Mouse (Mus musculus) thymus, postnatal 4 days (tissue): ENCODE results near the gene 9330161L09Rik.
"Not testable (repeated sequence)": the region's sequence is repeated elsewhere in the genome, so short reads cannot be mapped to it uniquely, and the experiment has no call there.

Experiments used
- DNase-seq: peaks from one replicate; pipeline ENCODE4 v3.0.0; 2021

9330161L09Rik gene

GRCm38 (mm10) chr12:103407720-103408119 lies at the start of gene 9330161L09Rik:
Gene 9330161L09Rik (minus strand): TSS chr12:103407820.
- no peak for DNase-seq

- DNase-seq = no peak
Measured at GRCm38 (mm10) chr12:103457140-103457539, 49.5 kb upstream of the 9330161L09Rik start, which contains the start of gene Ifi27l2b. Gene Ifi27l2b (minus strand): TSS chr12:103457223.

DNA sequence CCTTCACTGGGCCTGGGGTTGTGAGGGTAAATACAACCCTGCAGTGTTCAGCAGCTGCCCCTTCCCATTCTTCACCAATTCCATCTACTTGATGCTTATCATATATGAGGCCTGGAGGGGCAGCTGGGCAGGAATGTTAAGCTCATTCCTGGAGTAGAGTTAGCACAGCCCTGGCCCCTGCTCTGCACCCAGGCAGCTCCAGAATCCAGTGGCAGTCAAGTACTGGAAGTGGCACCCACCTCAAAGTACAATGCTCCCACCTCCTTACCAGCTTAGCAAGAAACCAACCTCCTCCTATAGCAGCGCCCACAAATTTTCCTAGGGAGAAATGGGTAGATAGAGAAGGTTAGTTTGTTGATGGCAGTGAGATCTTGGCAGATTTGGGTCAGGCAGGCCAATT lies 49.1 kb upstream of the 9330161L09Rik start:
- DNase-seq = not testable (repeated sequence)

GRCm38 (mm10) chr12:103453361-103453760 lies 45.7 kb upstream of the 9330161L09Rik start:
- DNase-seq = no peak

GRCm38 (mm10) chr12:103445060-103445459 lies 37.4 kb upstream of the 9330161L09Rik start:
- DNase-seq = no peak

GRCm38 (mm10) chr12:103444261-103444660 lies 36.6 kb upstream of the 9330161L09Rik start:
- DNase-seq = not testable (repeated sequence)

DNA sequence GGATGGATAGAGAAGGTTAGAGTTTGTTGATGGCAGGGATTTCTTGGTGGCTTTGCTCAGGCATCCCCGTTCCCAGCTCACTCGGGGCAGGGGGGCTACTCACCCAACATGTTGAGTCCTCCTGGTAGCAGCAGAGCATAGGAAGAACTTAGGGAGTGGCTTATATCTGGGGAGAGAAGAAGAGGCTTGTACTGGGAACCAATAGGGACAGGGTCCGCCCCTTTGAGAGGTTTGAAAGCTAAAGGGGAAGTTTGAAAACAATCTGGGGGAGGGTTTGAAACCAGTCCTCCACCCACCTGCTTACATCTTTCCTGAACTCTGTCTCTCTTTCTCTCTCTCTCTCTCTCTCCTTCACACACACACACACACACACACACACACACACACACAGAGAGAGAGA lies 35.9 kb upstream of the 9330161L09Rik start, which contains the start of gene Ifi27l2a:
Gene Ifi27l2a (minus strand): TSS at position 157 of the 400 bp plus-strand sequence.
- peak; percentile 19 for DNase-seq

DNA sequence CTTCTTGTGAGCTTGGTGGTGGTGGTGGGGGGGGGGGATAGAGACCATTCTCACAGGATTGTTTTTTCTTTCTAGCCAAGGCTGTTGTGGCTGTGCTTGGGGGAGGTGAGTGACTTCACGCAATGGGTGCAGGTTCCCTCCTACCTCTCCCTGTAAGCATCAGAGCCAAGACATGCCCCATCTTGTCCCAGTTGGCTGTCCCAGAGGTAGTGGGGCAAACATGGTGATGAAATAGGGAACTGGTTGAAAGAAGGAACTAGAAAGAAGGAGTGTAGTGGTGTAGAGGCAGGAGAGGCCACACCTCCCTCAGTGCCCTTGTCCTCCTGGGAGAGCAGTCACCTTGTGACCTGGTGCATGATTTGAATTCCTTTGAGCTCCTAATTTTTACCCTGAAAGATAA lies 30.0 kb upstream of the 9330161L09Rik start:
- DNase-seq = no peak

DNA sequence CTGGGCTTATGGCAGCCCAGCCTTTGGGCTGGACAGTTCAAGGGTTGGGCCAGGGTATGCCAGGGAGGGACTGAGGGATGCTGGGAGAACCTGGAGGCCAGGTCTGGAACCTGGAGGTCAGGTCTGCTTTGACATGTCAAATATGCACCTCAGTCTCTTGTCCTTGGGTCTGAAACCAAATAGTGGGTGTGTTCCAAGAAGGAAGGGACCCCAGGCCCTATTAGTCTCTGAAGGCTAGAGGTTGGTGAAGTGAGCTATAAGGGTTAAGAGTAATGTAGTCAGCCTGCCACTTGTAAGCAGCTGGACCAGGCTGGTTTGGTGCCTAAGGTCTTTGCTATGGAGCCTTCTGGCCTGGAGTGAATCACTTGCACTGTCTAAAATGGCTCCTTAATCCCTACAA lies 27.2 kb upstream of the 9330161L09Rik start:
- DNase-seq = no peak

GRCm38 (mm10) chr12:103433986-103434731 lies 26.5 kb upstream of the 9330161L09Rik start, which contains the start of gene Ifi27:
Gene Ifi27 (plus strand): TSS chr12:103434211.
- peak; percentile 49 for DNase-seq

DNA sequence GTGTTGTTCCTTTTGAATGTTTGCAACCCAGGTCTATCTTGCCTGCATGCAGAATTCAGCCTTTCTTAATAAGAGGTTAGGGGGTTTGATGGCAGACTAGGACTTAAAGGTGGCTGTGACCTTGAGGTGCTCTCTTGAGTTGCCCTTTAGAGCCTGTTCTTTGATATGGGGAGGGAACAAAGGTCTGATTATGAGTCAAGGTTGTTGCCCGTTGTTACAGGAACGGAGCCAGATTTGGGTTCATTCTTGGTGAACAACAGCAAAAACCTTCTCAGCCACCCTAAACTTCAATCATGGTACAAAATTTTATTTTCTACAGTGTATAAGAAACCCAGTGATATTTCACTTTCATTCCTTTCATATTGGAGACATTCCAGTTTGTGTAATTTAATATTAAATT lies 25.8 kb upstream of the 9330161L09Rik start:
- no peak for DNase-seq

DNA sequence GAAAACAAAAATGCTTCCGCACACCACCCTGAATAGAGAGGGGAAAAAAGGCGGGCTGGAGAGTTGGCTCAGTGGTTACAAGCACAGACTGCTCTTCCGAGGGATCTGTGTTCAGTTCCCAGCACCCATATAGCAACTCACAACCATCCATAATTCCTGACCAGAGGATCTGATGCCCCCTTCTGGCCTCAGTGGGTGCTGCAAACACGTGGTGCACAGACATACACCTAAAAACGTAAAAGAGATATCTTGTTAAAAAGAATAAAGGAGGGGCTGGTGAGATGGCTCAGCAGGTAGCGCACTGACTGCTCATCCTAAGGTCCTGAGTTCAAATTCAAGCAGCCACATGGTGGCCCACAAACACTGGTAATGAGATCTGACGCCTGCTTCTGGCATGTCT lies 19.1 kb upstream of the 9330161L09Rik start:
- peak; percentile 41 for DNase-seq

- DNase-seq = peak; percentile 97
Measured at GRCm38 (mm10) chr12:103425729-103426470, 18.3 kb upstream of the 9330161L09Rik start, which contains the start of gene Ddx24. Gene Ddx24 (minus strand): TSS chr12:103425830.

GRCm38 (mm10) chr12:103425016-103425728 lies 17.6 kb upstream of the 9330161L09Rik start:
- no peak for DNase-seq

DNA sequence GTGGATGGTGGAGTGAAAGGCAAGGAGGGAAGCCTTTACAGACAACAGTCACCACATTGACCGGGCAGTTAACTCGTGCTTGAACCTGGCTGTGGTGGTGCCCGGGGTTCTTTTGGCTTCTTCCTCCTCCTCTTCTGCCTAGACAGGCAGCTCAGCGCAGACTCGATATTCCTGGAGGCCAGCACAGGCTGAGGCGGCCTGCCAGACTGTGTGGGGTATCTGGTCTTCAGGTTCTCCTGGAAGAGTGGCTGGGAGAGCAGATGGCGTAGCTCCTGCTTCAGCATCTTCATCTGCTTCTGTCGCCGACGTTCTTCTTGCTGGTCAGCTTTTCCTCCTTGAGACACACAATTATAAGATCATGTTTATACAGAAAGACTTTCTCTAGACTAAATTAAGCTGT lies 524 bp upstream of the 9330161L09Rik start:
- DNase-seq = no peak

DNA sequence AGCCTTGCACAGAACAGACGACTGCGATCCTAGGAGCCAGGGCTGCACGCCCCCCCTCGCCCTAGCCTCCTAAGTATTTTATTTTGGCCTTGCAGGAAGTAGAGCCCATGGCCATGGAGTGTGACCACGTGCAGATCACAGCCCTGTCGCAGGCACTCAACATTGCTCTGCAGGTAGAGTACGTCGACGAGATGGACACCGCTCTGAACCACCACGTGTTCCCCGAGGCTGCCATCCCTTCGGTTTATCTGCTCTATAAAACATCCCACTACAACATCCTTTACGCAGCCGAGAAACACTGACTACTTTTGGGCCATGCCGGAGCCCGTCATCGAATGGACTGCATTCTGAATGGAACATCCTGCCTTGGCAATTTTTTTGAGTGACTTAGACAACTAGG lies 3.5 kb downstream of the 9330161L09Rik start:
- DNase-seq = no peak

DNA sequence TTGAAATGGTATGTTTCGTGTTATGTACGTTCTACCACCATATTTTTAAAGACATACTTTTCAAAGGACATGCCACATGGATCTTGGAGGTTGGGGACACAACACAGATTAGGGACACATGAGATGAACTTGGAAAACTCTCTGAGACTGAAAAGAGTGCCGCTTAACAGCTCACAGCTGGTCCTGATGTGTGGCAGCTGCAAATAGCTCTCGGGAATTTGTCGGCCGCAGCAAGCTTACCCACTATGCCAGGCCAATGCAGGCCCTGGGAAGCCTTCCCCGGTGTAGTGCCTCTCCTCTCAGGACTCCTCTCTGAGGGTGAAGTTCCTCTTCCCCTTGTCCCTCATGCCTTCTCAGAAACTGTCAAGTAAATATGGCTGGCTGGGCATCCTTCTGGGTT lies 10.9 kb downstream of the 9330161L09Rik start:
- DNase-seq = no peak

- DNase-seq = no peak
Measured at GRCm38 (mm10) chr12:103395486-103396275, 11.9 kb downstream of the 9330161L09Rik start.

DNA sequence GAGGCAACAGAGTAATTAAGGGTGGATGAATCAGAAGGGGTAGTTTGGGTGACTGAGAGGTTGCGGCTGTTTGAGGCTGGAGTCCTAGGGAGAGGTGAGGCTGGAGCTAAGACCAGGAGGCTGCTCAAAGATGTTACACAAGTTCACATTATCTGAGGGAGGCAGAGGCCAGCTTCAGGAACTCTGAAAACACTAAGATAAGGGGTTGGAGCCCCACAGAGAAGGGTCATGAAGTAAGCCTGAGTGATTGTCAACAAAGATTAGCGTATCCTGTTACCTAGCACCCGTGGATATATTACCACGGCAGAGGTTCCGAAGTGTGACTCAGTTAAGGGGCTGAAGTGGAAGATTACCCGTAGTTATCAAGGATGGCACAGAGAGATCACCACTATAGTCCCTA lies 14.1 kb downstream of the 9330161L09Rik start:
- DNase-seq = no peak

- no peak for DNase-seq
Measured at GRCm38 (mm10) chr12:103391098-103391497, 16.5 kb downstream of the 9330161L09Rik start.

DNA sequence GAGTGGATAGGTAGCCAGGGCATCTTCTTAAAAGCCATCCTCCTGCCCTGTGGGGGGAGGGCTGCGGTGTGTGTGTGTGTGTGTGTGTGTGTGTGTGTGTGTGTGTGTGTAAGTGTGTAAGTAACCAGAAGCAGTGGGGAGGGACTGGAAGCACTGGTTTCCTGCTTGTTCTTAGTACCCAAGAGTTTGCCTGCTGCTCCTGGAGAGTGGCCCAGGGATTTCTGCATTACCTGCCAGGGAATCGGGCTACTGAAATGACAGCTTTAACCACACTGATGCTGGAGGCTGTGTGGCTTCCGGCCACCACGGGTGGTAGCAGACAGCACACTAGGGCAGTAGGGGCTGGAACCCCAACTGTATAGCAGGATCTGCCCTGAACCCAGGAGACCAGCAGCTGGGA lies 17.6 kb downstream of the 9330161L09Rik start:
- no peak for DNase-seq

DNA sequence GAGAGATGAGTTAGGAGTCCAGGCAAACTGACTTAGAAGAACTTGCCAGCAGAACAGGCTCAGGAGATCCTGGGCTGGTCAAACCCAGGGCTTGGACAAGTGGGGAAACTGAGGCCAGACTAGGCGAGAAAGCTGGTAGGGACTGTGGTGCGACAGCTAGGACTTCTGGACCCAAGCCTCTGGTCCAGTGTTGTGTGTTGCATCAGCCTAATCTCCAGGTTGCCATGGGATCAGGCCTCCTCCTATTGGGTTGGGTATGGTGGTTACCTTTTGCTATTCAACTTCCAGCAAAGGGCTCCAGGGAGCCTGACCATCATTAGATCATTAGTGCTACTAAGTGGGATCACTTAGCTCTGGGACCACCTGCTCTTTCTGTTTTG lies 18.3 kb downstream of the 9330161L09Rik start:
- no peak for DNase-seq
